Mouse (Mus musculus): ENCODE results near the gene Gcnt3.

Gene Gcnt3

GRCm38 (mm10) chr9:70037988-70038387, at the start of gene Gcnt3:
Gene Gcnt3, minus strand, starts transcription at chr9:70038088.
- DNase-seq (ENCODE audit: low spot score in 2 of 2), result no peak

GRCm38 (mm10) chr9:70087379-70087778, 49.5 kb upstream of the Gcnt3 start:
- DNase-seq (ENCODE audit: low spot score in 2 of 2), result no peak

GRCm38 (mm10) chr9:70086091-70086490, 48.2 kb upstream of the Gcnt3 start:
- DNase-seq (ENCODE audit: low spot score in 2 of 2), result no peak

- DNase-seq (ENCODE audit: low spot score in 2 of 2), result peak in 1 of 2 experiments; percentile 69
Observed at GRCm38 (mm10) chr9:70084107-70084506, 46.2 kb upstream of the Gcnt3 start.

GRCm38 (mm10) chr9:70082357-70083204, 44.7 kb upstream of the Gcnt3 start:
- DNase-seq (ENCODE audit: low spot score in 2 of 2), result no peak

- DNase-seq (ENCODE audit: low spot score in 2 of 2), result no peak
Observed at GRCm38 (mm10) chr9:70081767-70082166, 43.9 kb upstream of the Gcnt3 start.

- DNase-seq (ENCODE audit: low spot score in 2 of 2), result no peak
Observed at GRCm38 (mm10) chr9:70080976-70081375, 43.1 kb upstream of the Gcnt3 start.

GRCm38 (mm10) chr9:70080027-70080800, 42.3 kb upstream of the Gcnt3 start:
- DNase-seq (ENCODE audit: low spot score in 2 of 2), result no peak

- DNase-seq (ENCODE audit: low spot score in 2 of 2), result no peak
Observed at GRCm38 (mm10) chr9:70078034-70078433, 40.1 kb upstream of the Gcnt3 start.

GRCm38 (mm10) chr9:70077170-70077569, 39.3 kb upstream of the Gcnt3 start:
- no peak for DNase-seq (ENCODE audit: low spot score in 2 of 2)

- DNase-seq (ENCODE audit: low spot score in 2 of 2), result no peak
Observed at GRCm38 (mm10) chr9:70072387-70072786, 34.5 kb upstream of the Gcnt3 start.

GRCm38 (mm10) chr9:70069961-70070435, 32.1 kb upstream of the Gcnt3 start:
- DNase-seq (ENCODE audit: low spot score in 2 of 2), result no peak

GRCm38 (mm10) chr9:70067497-70067896, 29.6 kb upstream of the Gcnt3 start:
- no peak for DNase-seq (ENCODE audit: low spot score in 2 of 2)

- no peak for DNase-seq (ENCODE audit: low spot score in 2 of 2)
Observed at GRCm38 (mm10) chr9:70062012-70062411, 24.1 kb upstream of the Gcnt3 start.

- no peak for DNase-seq (ENCODE audit: low spot score in 2 of 2)
Observed at GRCm38 (mm10) chr9:70053411-70053810, 15.5 kb upstream of the Gcnt3 start.

GRCm38 (mm10) chr9:70052730-70053129, 14.8 kb upstream of the Gcnt3 start:
- no peak for DNase-seq (ENCODE audit: low spot score in 2 of 2)

- no peak for DNase-seq (ENCODE audit: low spot score in 2 of 2)
Observed at GRCm38 (mm10) chr9:70049839-70050238, 12.0 kb upstream of the Gcnt3 start.

- no peak for DNase-seq (ENCODE audit: low spot score in 2 of 2)
Observed at GRCm38 (mm10) chr9:70049416-70049783, 11.5 kb upstream of the Gcnt3 start.

GRCm38 (mm10) chr9:70048751-70049415, 11.0 kb upstream of the Gcnt3 start:
- no peak for DNase-seq (ENCODE audit: low spot score in 2 of 2)

- no peak for DNase-seq (ENCODE audit: low spot score in 2 of 2)
Observed at GRCm38 (mm10) chr9:70048280-70048679, 10.4 kb upstream of the Gcnt3 start.

GRCm38 (mm10) chr9:70047839-70048238, 10.0 kb upstream of the Gcnt3 start:
- no peak for DNase-seq (ENCODE audit: low spot score in 2 of 2)

GRCm38 (mm10) chr9:70046255-70046654, 8.4 kb upstream of the Gcnt3 start:
- DNase-seq (ENCODE audit: low spot score in 2 of 2), result no peak
